Mouse (Mus musculus) forebrain, embryonic 10.5 days (tissue): ENCODE measurements around the gene Lyst. TPM values are rescaled to one million over a fixed set of nuclear protein-coding genes. Genes with fewer than 3 reads are reported as not detected.
"Not testable (repeated sequence)": the region's sequence is repeated elsewhere in the genome, so short reads cannot be mapped to it uniquely, and the experiment has no call there.

ENCODE experiments used
- DNase-seq: peaks from one replicate; pipeline ENCODE4 v3.0.0-alpha.2; 2017; ENCODE audit warnings: low spot score; ENCODE audit errors: extremely low spot score
- H3K27ac ChIP-seq: fragments of 300-500 bp; sonication (generic); 2 replicates; pipeline ENCODE4 v1.5.1; 2016; ENCODE audit warnings: mild to moderate bottlenecking
- H3K27me3 ChIP-seq: fragments of 300-500 bp; sonication (generic); 2 replicates; pipeline ENCODE4 v1.6.1; 2016; ENCODE audit warnings: mild to moderate bottlenecking; ENCODE audit not compliant: poor library complexity, severe bottlenecking
- H3K36me3 ChIP-seq: fragments of 300-500 bp; sonication (generic); replicated peaks from 2 replicates; pipeline ENCODE4 v1.6.1; 2016; ENCODE audit warnings: mild to moderate bottlenecking, moderate library complexity
- H3K4me1 ChIP-seq: fragments of 300-500 bp; sonication (generic); 2 replicates; pipeline ENCODE4 v1.6.1; 2016
- H3K4me3 ChIP-seq: fragments of 300-500 bp; sonication (generic); 2 replicates; pipeline ENCODE4 v1.5.1; 2016; ENCODE audit warnings: mild to moderate bottlenecking, moderate library complexity
- H3K9me3 ChIP-seq: fragments of 300-500 bp; sonication (generic); 2 replicates; pipeline ENCODE4 v1.6.1; 2016; ENCODE audit warnings: mild to moderate bottlenecking, moderate library complexity
- WGBS: fragments of 180-500 bp; shearing (Covaris S2); methylation state at CpG from one replicate; pipeline ENCODE4 v1.1.7; 2016; 5-methylcytosine and 5-hydroxymethylcytosine counted together
- polyA plus RNA-seq: library from polyadenylated mRNA; unstranded; fragments of >200 nt; fragmentation: Nextera tagmentation; extraction: Ambion mirVana; gene quantifications from 2 replicates; pipeline ENCODE4 v1.2.1, GENCODE M21; 2016

Gene Lyst
- 2.7 and 3.6 TPM in 2 replicates for polyA plus RNA-seq

DNA sequence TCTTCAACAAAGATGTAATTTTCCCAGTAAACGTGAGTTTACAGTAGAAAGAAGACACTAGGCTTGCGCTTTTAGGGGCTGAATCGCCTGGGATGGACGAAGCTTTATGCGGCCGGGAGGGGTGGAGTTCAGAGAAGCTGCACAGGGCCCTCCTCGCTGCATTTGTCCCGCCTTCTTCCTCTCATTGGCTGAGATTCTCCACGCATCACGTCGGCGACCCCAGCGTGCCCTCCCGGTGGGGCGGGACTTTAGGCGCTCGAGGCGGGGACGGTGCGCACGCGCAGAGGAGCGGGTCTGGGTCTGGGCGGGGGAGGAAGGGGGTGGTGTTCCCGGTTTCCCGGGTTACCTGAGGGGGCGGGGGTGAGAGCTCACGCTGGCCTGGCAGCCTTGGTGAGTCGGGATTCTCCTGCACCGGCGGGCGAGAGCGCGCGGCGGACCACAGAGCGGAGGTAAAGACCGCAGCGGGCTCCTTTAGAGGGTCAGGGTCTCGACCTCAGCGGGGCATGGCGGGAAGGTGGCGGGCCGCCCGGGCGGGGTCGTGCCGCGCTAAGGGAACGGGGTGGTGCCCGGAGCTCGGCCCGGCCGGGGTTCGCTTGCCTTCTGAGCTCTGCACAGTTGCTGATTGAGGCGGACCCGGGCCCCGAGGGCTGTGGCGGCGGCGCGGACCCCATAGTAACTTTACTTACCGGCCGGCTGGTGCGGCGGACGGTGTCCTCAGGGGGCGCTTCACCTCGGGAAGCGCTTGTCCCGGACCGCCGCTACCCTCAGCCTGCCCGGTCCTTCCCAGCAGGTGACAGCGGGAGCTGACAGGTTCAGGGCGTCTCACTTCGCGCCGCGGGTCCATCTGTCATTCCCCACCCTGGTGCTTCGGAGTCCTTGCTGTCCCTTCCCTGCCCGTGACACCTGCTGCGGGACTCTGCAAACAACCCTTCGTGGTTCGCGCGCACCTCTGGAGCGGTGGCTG, at the start of gene Lyst:
Lyst (plus strand) TSS at position 350 of the 964 bp plus-strand sequence.
- peaks cover 13% of the 10 kb centered on the region for H3K4me1 ChIP-seq
- WGBS: under 1% methylated on average over 88 of the region's 88 CpGs
- DNase-seq: peak; percentile 99
- H3K9me3 ChIP-seq: no peaks in the 10 kb centered on the region
- peak within 1 kb of the TSS; percentile 80 for H3K4me3 ChIP-seq
- no peaks in the 10 kb centered on the region for H3K36me3 ChIP-seq
- H3K27ac ChIP-seq: peak within 1 kb of the TSS; percentile 90
- H3K27me3 ChIP-seq: no peaks in the 10 kb centered on the region

DNA sequence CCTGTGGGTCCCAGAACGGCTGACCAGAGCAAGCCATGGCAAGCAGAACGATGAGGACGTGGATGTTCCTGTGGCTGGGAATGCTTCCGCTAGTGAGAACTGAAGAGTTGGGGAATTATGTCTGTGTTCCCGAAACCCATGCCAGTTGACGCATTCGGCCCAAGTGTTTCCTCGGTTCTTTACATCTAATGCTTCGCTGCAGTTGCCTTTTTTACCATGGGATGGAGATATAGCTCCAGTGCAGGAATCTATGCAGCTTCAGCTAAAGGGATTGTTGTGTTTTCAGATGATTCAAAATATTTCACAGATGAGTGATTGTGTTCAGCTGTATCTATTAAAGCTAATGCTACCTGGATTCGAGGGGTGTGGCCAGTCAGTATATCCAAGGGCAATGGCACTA, 47.1 kb upstream of the Lyst start:
- H3K4me1 ChIP-seq: peaks cover 14% of the 10 kb centered on the region
- not testable (repeated sequence) for H3K27me3 ChIP-seq, H3K27ac ChIP-seq, H3K4me3 ChIP-seq, DNase-seq, H3K9me3 ChIP-seq, H3K36me3 ChIP-seq
- WGBS: 96% methylated on average over 10 of the region's 10 CpGs

DNA sequence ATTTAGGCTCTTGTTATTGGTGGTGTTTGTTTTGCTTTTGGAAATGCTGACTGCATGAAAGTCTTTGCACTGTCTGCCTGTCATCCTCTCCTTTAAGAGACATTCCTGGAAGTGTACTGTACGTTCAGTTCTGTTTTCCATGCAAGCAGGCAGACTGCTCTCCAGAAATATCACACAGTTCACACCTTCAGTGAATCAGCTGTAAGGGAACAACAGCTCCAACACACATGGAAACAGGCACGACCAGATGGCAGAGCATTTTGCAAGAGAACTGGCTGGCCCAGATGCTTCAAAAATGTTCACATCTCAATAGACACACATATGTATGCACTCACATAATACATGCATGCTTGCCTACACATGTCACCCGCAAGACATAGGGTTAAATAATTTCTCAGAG, 43.4 kb upstream of the Lyst start:
- Histone ChIP-seq H3K36me3 (no peaks in the 10 kb centered on the region), H3K27me3 (no peaks in the 10 kb centered on the region), H3K4me3 (no peak overlapping the region), H3K4me1 (peaks cover 15% of the 10 kb centered on the region), H3K9me3 (peaks cover 6% of the 10 kb centered on the region; the same call in 1 of the 2 replicates), H3K27ac (no peak overlapping the region)
- DNase-seq: no peak
- WGBS: 83% methylated on average over 3 of the region's 3 CpGs

DNA sequence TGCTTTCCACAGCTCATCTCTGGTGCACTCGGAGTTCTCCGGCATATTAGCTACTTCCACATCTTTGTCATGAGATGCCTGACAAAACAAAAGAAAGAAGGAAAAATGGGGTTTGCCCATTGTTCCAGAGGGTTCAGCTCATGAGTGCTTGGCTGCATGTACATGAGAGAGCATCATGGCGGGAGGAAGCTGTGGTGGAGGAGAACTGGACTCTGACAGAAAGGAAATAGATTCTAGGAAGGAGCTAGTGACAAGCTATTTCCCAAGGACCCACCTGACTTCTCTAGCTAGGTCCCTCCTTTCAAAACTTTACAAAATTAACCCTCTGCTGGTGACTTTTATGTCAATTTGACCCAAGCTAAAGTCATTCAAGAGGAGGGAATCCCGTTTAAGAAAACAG, 42.3 kb upstream of the Lyst start:
- DNase-seq: no peak
- no peaks in the 10 kb centered on the region for H3K36me3 ChIP-seq
- H3K4me3 ChIP-seq: no peak overlapping the region
- no peaks in the 10 kb centered on the region for H3K27me3 ChIP-seq
- peaks cover 15% of the 10 kb centered on the region for H3K4me1 ChIP-seq
- peaks cover 5% of the 10 kb centered on the region; the same call in 1 of the 2 replicates for H3K9me3 ChIP-seq
- no peak overlapping the region for H3K27ac ChIP-seq
- WGBS: 88% methylated on average over 4 of the region's 4 CpGs

DNA sequence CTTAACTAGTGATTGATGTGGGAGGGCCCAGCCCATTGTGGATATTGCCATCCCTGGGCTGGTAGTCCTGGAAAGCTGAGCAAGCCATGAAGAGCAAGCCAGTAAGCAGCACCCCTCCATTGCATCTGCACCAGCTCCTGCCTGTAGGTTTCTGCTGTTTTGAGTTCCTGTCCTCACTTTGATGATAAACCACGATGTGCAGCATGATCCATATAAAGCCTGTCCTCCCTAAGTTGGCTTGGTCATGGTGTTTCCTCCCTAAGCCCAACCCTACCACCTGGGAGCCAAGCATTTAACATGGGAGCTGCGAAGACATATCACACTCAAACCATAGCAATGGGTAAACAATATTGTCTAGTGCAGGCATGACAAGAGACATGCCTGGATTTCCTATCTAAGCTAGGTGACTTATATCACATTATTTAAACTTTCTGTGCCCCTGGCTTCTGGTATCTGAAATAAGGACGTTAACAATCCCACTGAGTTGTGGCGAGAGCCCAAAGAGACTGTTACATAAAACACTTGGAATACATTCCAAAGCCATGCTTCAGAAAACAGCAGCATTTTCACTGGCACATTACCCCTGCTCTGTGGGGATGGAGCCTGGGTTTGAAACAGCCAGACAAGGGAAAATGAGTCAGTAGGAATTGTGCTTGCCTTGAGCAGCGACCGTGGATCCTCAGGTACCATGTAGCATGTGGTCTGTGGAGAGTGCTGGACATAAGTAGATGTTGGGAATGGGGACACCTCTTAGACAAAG, 41.6 kb upstream of the Lyst start:
- H3K27ac ChIP-seq: no peak overlapping the region
- H3K9me3 ChIP-seq: peaks cover 4% of the 10 kb centered on the region; the same call in 1 of the 2 replicates
- no peak for DNase-seq
- no peak overlapping the region for H3K4me3 ChIP-seq
- no peaks in the 10 kb centered on the region for H3K27me3 ChIP-seq
- peaks cover 15% of the 10 kb centered on the region for H3K4me1 ChIP-seq
- H3K36me3 ChIP-seq: no peaks in the 10 kb centered on the region
- 90% methylated on average over 6 of the region's 6 CpGs for WGBS

DNA sequence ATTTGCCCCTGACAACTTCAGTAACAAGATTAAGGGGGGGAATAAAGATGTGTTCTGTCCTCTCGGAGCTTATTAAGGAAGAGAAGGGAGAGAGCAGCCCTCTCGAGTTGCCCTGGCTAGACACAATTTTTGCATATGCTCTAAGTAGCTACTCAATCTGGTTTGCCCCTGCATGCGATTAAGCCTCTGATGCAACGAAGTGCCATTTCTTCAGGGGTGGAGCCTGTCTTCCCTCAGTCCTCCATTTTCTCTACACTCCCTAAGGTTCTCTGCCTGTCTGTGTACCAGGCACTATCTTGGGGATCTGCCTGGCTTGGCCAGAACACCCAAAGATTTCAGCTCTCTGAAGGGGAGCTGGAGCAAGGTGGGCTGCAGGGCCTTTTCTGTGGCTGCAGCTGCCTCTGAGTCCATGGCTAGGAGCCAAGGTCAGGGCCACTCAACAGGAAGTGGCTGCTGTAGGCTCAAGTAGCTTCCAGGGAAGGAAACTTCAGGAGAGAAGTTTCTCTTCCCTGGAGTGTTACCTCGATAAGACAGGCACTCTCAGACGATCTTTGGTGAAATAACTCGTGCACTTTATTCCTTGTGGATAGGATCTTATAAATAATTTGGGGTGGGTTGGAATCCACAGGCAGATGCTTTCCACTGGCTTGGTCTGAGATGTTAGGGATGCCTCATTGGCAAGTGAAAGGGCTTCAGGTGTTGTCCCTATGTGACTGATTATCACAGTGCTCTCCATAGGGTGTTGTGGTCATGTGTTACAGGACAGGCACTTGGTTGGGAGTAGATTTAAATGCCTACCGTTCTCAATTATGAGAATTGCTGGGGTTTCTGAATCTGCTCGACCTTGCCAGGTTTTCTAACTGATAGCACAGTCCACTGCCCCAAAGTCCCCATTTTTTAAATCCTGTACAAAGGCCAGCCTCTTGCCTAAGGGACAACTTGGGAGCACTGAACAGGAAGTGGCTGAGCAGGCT, 40.2 kb upstream of the Lyst start:
- Histone ChIP-seq H3K36me3 (no peaks in the 10 kb centered on the region), H3K27ac (no peak overlapping the region), H3K9me3 (no peaks in the 10 kb centered on the region), H3K27me3 (no peaks in the 10 kb centered on the region), H3K4me3 (no peak overlapping the region), H3K4me1 (peaks cover 15% of the 10 kb centered on the region)
- 71% methylated on average over 9 of the region's 9 CpGs for WGBS
- no peak for DNase-seq

DNA sequence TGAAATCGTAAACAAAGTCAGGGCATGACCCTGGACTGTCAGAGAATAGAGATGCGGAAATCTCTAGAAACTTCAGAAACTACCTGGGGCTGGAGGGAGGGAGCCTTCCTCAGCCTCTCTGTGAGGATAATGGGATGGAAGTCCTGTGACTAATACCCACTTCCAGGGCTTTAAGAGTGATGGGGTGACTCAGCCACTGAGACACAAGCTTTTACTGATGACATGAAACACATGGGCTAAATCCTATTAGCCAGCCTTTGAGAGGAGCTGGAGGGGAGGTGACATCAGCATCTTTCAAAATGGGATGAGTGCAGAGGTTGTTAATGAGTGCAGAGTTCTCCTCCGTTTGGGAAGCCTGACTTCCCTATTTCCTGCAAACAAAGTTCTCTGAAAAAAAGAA, 38.2 kb upstream of the Lyst start:
- Histone ChIP-seq H3K9me3 (no peaks in the 10 kb centered on the region), H3K4me1 (peaks cover 6% of the 10 kb centered on the region; the same call in 1 of the 2 replicates), H3K27ac (no peak overlapping the region), H3K36me3 (no peaks in the 10 kb centered on the region), H3K27me3 (no peaks in the 10 kb centered on the region), H3K4me3 (no peak overlapping the region)
- DNase-seq: no peak
- WGBS: 32% methylated on average over 3 of the region's 3 CpGs

DNA sequence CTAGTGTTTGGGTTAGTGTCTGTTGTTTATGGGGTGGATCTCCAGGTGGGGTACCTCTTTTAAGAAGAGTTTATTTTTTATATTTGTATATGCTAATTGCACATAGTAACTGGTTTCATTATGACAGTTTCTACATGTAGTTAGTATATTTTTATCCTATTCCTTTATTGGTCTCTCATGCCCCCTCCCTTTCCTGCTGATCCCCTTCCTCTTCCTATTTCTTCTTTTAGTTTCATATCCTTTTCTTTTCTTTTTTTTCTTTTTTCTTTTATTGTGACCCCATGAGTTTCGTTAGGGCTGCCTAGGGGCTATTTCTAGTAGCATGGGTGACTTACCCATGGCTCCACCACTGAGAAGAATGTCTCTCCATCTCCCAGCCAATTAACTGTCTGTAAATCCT, 36.5 kb upstream of the Lyst start:
- no peak overlapping the region for H3K27ac ChIP-seq
- no peaks in the 10 kb centered on the region for H3K27me3 ChIP-seq
- no peaks in the 10 kb centered on the region for H3K9me3 ChIP-seq
- no peak for DNase-seq
- peaks cover 6% of the 10 kb centered on the region; the same call in 1 of the 2 replicates for H3K4me1 ChIP-seq
- H3K4me3 ChIP-seq: no peak overlapping the region
- 70% methylated on average over 1 of the region's 1 CpGs for WGBS
- H3K36me3 ChIP-seq: no peaks in the 10 kb centered on the region

DNA sequence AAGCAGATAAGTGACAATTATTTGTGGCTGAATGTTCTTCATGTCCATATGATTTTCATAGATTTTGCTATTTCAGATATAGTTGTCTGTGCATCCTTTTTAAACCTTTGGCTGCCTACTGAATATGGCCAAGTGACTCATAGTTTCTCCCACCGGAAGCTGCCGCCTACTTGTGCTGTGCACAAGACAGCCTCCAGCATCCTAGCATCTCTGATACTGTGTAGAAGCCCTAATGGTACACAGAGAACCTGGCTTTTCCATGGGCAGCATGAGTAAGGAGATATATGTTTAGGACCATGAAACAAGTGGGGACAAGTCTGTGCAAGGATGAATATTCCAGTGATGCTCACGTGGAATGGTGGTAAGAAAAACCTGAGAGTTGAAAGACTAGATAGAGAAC, 35.0 kb upstream of the Lyst start:
- H3K9me3 ChIP-seq: no peaks in the 10 kb centered on the region
- no peaks in the 10 kb centered on the region for H3K4me1 ChIP-seq
- no peak overlapping the region for H3K27ac ChIP-seq
- H3K4me3 ChIP-seq: no peak overlapping the region
- WGBS: 87% methylated on average over 3 of the region's 3 CpGs
- no peaks in the 10 kb centered on the region for H3K36me3 ChIP-seq
- DNase-seq: no peak
- no peaks in the 10 kb centered on the region for H3K27me3 ChIP-seq

DNA sequence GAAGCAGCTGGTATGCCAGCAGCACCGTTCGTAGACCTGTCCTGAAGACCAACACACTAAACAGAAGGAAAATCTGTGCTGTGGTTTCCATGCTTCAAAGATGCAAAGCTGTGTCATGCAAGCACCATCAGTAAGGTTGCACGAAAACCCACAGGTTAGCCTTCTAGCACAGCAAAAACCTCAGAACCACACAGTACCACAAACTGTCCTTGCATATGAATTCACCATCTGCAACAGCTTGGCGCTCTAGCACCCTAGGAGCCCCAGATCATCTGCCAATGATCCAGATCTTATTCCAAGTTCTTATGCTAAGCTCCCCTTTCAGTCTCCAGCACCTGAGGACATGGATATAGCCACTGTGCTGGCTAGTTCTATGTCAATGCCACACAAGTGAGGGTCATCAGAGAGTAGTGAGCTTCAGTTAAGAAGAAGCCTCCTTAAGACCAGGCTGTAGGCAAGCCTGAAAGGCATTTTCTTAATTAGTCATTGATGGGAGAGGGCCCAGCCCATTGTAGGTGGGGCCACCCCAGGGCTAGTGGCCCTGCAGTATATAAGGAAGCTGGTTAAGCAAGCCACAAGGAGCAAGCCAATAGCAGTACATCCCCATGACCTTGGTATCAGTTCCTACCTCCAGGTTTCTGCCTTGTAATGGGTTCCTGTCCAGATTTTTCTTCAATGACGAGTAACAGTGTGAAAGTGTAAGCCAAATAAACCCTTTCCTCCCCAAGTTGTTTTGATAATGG, 33.0 kb upstream of the Lyst start:
- H3K9me3 ChIP-seq: no peaks in the 10 kb centered on the region
- no peak for DNase-seq

DNA sequence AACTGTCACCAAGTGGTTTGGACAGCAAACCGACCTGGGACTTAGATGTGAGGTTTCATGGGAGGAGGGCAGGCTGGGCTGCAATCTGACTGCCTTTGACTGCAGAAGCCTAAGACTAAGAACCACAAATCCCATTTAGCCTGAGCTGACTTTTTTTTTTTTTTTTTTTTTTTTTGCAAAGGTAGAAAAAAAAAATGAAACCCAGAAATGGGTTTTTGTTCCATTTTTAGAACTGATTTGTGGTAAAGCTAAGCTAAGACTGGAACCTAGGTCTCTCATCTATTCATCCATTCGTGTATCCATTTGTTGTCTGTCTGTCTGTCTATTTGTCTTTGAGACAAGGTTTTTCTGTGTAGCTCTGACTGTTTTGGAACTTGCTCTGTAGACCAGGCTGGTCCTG, 31.9 kb upstream of the Lyst start:
- Histone ChIP-seq H3K27ac (no peak overlapping the region), H3K4me1 (no peaks in the 10 kb centered on the region), H3K4me3 (no peak overlapping the region), H3K9me3 (no peaks in the 10 kb centered on the region), H3K27me3 (no peaks in the 10 kb centered on the region), H3K36me3 (no peaks in the 10 kb centered on the region)
- WGBS: 79% methylated on average over 2 of the region's 2 CpGs
- DNase-seq: no peak

More for the DNA sequence above, 33.0 kb upstream of the Lyst start:
- no peak overlapping the region for H3K4me3 ChIP-seq
- 83% methylated on average over 5 of the region's 5 CpGs for WGBS
- H3K27ac ChIP-seq: no peak overlapping the region
- no peaks in the 10 kb centered on the region for H3K4me1 ChIP-seq
- H3K36me3 ChIP-seq: no peaks in the 10 kb centered on the region
- no peaks in the 10 kb centered on the region for H3K27me3 ChIP-seq
